Mouse (Mus musculus) liver, adult 2 months (tissue): ENCODE data around the gene Nf2. TPM values are rescaled to one million over a fixed set of nuclear protein-coding genes. Genes with fewer than 3 reads are reported as not detected.

ENCODE experiments used
- DNase-seq: peaks from one replicate; pipeline ENCODE4 v3.0.0-alpha.2; 2011; ENCODE audit warnings: low read depth, low spot score; ENCODE audit errors: extremely low read depth
- H3K27ac ChIP-seq: fragments of 200-500 bp; replicated peaks from 2 replicates; pipeline ENCODE4 v1.5.1; 2012; ENCODE audit warnings: low read depth, mild to moderate bottlenecking, control low read depth, inconsistent platforms, low read length; ENCODE audit not compliant: insufficient read depth
- H3K27me3 ChIP-seq: fragments of 200-500 bp; 2 replicates; pipeline ENCODE4 v1.6.1; 2012; ENCODE audit warnings: mild to moderate bottlenecking, moderate library complexity, low read length, inconsistent platforms; ENCODE audit not compliant: control insufficient read depth, insufficient read depth
- H3K36me3 ChIP-seq: fragments of 200-500 bp; 2 replicates; pipeline ENCODE4 v1.6.1; 2012; ENCODE audit warnings: low read length, inconsistent platforms; ENCODE audit not compliant: control insufficient read depth, insufficient read depth
- H3K4me1 ChIP-seq: fragments of 200-500 bp; 2 replicates; pipeline ENCODE4 v1.6.1; 2011; ENCODE audit warnings: low read length; ENCODE audit not compliant: control insufficient read depth, insufficient read depth
- H3K4me3 ChIP-seq: fragments of 200-500 bp; 2 replicates; pipeline ENCODE4 v1.5.1; 2011; ENCODE audit warnings: low read depth, mild to moderate bottlenecking, control low read depth, low read length, moderate library complexity; ENCODE audit not compliant: insufficient read depth
- H3K79me2 ChIP-seq: fragments of 200-500 bp; 2 replicates; pipeline ENCODE4 v1.6.1; 2012; ENCODE audit warnings: inconsistent platforms, mild to moderate bottlenecking, low read length, moderate library complexity; ENCODE audit not compliant: control insufficient read depth, insufficient read depth
- H3K9ac ChIP-seq: fragments of 200-500 bp; 2 replicates; pipeline ENCODE4 v1.6.1; 2012; ENCODE audit warnings: low read depth, mild to moderate bottlenecking, control low read depth, inconsistent platforms, low read length
- CTCF ChIP-seq: fragments of 200-500 bp; IDR thresholded peaks from 2 replicates; pipeline ENCODE4 v1.5.1; 2011; ENCODE audit warnings: low read depth, low read length, control low read depth
- POLR2A ChIP-seq: fragments of 200-500 bp; IDR thresholded peaks from 2 replicates; pipeline ENCODE4 v1.6.1; 2011; ENCODE audit warnings: low read length, control low read depth; ENCODE audit not compliant: insufficient read depth; ENCODE audit errors: extremely low read depth
- WGBS: fragments of 180-500 bp; shearing (Covaris S2); methylation state at CpG from one replicate; pipeline ENCODE4 v1.1.7; 2018; 5-methylcytosine and 5-hydroxymethylcytosine counted together
- polyA plus RNA-seq: library from polyadenylated mRNA; depleted of rRNA; stranded (reverse); fragments of >200 nt; gene quantifications from 2 replicates; pipeline ENCODE4 v1.2.3, GENCODE M21; 2012
- total RNA-seq: library from RNA; depleted of rRNA; stranded (reverse); fragments of >200 nt; gene quantifications from 2 replicates; pipeline ENCODE4 v1.2.3, GENCODE M21; 2014

Gene Nf2
- total and polyA plus RNA-seq, 2 experiments: 11.1 to 16.4 TPM

DNA sequence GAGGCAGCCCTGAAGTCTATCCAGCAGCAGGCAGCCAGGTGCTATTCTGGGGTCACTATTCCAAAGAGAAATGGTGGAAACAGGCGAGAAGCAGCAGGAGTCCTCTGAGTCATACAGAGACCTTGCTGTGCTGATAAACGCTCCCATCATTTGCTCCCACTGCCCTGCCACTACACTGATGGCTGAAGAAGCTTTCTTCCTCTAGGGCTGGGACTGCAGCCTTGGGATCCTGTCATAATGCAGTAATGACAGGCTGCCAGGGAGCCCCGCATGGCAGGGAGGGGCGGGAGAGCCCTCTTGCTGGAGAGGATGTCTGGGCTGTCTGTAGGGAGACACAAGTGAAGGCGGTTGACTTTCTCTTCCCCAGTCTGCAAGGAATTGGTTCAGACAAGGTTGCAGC lies 84.9 kb downstream of the Nf2 start:
- no peaks in the 10 kb centered on the region for H3K4me1 ChIP-seq
- WGBS: 58% methylated on average over 5 of the region's 5 CpGs
- DNase-seq: no peak
- no peaks in the 10 kb centered on the region for H3K27me3 ChIP-seq
- H3K36me3 ChIP-seq: no peaks in the 10 kb centered on the region; the same call in 1 of the 2 replicates
- no peak overlapping the region for H3K27ac ChIP-seq
- TF ChIP-seq POLR2A (no peak), CTCF (no peak)
- no peak overlapping the region for H3K4me3 ChIP-seq
- H3K9ac ChIP-seq: no peak overlapping the region
- H3K79me2 ChIP-seq: no peaks in the 10 kb centered on the region

DNA sequence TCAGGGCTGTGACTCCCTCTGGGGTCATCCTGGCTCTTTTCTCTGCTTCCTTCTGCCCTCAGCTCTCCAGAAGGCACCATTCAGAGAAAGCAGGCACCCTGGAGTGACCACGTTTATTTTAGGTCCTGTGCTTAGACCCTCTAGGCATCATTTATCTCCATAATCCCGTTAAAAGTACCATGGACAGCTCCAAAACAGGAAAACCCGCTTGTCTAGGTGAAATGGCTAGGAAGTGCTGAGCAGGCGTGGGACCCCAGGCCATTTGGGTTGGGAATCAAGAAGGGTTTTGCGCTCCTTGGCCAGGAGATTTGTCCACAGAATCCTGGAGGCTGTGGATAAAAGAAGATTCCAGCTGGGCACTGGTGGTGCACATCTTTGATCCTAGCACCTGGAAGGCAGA lies 85.7 kb downstream of the Nf2 start:
- H3K4me3 ChIP-seq: no peak overlapping the region
- no peaks in the 10 kb centered on the region for H3K79me2 ChIP-seq
- no peaks in the 10 kb centered on the region for H3K4me1 ChIP-seq
- no peak overlapping the region for H3K27ac ChIP-seq
- no peak for TF ChIP-seq POLR2A
- TF ChIP-seq CTCF: no peak
- 20% methylated on average over 5 of the region's 5 CpGs for WGBS
- H3K27me3 ChIP-seq: no peaks in the 10 kb centered on the region
- H3K9ac ChIP-seq: no peak overlapping the region
- no peak for DNase-seq
- H3K36me3 ChIP-seq: no peaks in the 10 kb centered on the region

DNA sequence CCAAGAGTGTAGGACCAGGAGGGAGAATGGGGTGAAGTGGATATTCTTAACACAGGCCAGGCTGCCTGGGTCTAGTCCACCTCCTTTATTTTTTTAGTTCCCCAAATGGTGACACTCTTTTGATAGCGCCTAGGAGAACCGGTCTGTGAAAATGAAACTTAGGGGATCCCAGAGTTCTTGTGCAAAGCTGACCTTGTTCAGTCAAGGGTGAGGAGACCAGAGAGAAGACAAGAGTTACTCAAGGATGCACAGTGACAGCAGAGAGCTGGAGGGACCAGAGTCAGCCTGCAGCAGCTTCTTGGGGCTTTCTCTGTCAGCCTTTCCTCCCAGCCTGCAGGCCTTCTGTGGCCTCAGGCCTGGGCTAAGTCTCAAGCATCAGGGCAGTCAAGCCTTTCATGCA lies 86.8 kb downstream of the Nf2 start:
- no peak overlapping the region for H3K9ac ChIP-seq
- TF ChIP-seq POLR2A (no peak), CTCF (no peak)
- H3K79me2 ChIP-seq: no peaks in the 10 kb centered on the region
- no peak overlapping the region for H3K27ac ChIP-seq
- DNase-seq: no peak
- H3K27me3 ChIP-seq: no peaks in the 10 kb centered on the region
- no peak overlapping the region for H3K4me3 ChIP-seq
- no peaks in the 10 kb centered on the region for H3K36me3 ChIP-seq
- WGBS: 30% methylated on average over 2 of the region's 2 CpGs
- H3K4me1 ChIP-seq: no peaks in the 10 kb centered on the region

DNA sequence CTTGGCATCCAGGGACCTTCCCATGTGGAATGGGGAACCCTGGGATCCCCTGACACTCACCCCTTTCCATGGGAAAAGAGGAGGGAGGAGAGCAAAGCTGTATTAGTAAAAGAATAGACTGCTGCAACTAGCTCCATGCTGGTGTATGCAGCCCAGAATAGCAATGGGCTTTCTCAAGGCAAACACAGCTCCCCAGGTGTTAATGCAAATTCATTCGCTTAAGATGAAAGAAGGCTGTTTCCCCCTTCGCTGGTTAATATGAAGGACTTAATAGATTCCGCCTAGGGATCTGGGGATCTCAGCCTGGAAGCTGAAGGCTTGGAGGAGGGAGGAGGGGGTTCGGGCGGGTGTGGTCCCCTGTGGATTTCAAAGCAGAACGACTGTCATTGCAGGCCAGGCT lies 87.3 kb downstream of the Nf2 start:
- Histone ChIP-seq H3K36me3 (no peaks in the 10 kb centered on the region), H3K4me1 (no peaks in the 10 kb centered on the region), H3K27ac (no peak overlapping the region), H3K4me3 (no peak overlapping the region), H3K79me2 (no peaks in the 10 kb centered on the region), H3K27me3 (no peaks in the 10 kb centered on the region), H3K9ac (no peak overlapping the region)
- DNase-seq: no peak
- 28% methylated on average over 6 of the region's 6 CpGs for WGBS
- TF ChIP-seq POLR2A (no peak), CTCF (no peak)

DNA sequence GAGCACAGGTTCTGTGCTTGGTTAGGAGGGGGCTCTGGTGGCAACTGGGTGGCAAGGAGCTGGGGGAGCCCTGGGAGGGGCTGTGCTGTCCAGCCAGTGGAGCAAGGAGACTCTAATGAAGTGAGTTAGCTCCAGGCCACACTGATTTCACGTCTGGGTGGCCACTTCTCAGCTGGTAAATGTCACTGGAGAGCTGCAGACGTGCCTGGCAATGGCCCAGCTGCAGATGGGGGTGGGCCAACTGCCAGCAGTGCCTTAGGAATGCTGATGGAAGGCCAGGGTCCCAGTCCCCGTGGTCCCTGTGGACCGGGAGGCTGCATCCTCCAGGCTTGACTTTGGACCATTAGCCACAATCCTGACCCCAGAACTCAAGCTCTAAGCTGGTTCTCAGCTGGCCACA lies 88.9 kb downstream of the Nf2 start:
- H3K4me3 ChIP-seq: no peak overlapping the region
- WGBS: 57% methylated on average over 4 of the region's 4 CpGs
- H3K27ac ChIP-seq: no peak overlapping the region
- no peak for TF ChIP-seq POLR2A
- TF ChIP-seq CTCF: no peak
- no peaks in the 10 kb centered on the region for H3K36me3 ChIP-seq
- no peak for DNase-seq
- H3K9ac ChIP-seq: no peak overlapping the region
- H3K79me2 ChIP-seq: no peaks in the 10 kb centered on the region
- no peaks in the 10 kb centered on the region for H3K4me1 ChIP-seq
- H3K27me3 ChIP-seq: no peaks in the 10 kb centered on the region

DNA sequence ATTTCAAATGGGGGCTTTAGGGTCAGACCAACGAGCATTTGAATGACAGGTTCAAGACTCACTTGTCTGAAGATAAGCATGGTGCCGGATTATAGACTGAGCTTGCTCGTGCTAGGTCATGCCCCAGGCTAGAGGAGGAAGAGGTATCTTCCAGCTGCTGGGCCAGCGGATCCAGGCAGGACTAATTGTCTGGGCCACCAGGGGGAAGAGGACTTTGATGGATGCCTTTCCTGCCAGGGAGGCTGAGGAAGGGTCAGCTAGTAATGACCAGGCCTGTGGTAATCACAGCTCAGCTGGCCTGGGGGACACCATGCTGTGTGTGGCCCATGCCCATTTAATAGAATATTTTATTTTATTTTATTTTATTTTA lies 91.6 kb downstream of the Nf2 start:
- WGBS: 74% methylated on average over 4 of the region's 4 CpGs

More for the DNA sequence above, 91.6 kb downstream of the Nf2 start:
- TF ChIP-seq CTCF (no peak), POLR2A (no peak)
- Histone ChIP-seq H3K9ac (no peak overlapping the region), H3K4me3 (no peak overlapping the region), H3K36me3 (no peaks in the 10 kb centered on the region), H3K27ac (no peak overlapping the region), H3K27me3 (no peaks in the 10 kb centered on the region), H3K4me1 (no peaks in the 10 kb centered on the region), H3K79me2 (no peaks in the 10 kb centered on the region)
- no peak for DNase-seq
